Mouse (Mus musculus) gastrocnemius, postnatal 4 days (tissue): ENCODE results near the gene Fxyd7. TPM values are rescaled to one million over a fixed set of nuclear protein-coding genes. Genes with fewer than 3 reads are reported as not detected.

ENCODE experiments used
- DNase-seq, 2 experiments: peaks; one replicate each; pipeline ENCODE4 v3.0.0; 2021 to 2022; ENCODE audit warnings: low spot score in 2 of 2, mixed read lengths in 2 of 2
- microRNA-seq: library from miRNA; unstranded; fragments of <30 nt; microRNA quantifications from one replicate; pipeline ENCODE4 v1.2.0, GENCODE M21; 2021
- total RNA-seq, 2 experiments: library from RNA; stranded (reverse); gene quantifications; 2 replicates each; pipeline ENCODE4 v1.2.3; 2021

Gene Fxyd7
- total RNA-seq, 2 experiments from 2014 or later: 2.3 to 3.8 TPM

DNA sequence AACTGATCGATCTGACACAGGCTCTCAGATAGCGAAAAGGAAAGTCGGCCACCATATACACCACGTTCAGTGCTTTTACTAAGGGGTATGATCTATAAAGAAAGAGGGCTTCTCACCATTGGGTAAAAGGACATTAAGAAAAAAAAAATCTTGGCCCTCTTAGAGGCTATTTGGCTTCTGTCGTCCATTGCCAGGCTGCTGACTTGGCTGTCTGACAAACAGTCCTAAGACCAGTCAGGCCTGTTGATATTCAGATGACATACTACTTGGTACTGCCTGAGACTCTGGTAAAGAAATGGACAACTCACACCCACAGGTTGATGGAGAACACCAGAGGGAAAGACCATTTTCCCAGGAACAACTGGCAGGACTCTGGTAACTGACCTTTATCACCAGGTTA, 38.3 kb downstream of the Fxyd7 start:
- no peak for DNase-seq

DNA sequence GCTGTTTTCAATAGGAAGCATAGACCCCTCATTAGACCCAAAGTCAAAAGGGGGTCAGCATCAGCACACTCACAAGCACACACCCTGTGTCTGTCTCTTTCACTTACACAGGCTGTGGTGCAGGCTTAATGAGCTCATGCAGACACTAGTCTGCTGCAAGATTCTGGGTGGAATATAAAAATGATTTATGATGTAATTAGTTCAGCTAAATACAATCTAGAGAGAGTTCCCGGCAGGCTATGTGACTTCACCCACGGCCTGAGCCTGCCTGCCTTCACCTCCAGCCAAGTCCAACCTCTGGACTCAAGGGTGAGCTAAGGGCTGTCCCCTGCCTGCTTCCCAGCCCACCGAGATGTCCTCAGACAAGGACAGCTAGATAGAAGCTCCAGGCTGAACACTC, 42.4 kb downstream of the Fxyd7 start:
- DNase-seq: no peak

DNA sequence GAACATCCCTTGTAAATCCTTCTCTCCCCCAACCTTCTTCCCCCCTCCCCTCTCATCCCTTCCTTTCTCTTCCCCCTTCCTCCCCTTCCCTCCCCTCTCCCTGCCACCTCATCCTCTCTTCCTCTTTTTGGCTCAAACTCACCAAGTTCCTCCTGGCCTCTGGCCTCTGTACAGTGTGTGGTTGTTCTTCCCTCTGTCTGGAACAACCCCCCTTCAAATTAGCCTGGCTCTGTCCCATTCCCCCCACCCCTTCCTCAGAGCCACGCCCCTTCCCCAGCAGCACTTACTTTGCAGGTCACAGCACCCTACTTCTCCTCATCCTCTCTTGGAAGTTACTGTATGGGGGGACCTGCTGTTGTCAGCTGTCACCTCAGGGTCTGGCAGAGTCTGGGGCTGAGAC, 43.1 kb downstream of the Fxyd7 start:
- no peak for DNase-seq

DNA sequence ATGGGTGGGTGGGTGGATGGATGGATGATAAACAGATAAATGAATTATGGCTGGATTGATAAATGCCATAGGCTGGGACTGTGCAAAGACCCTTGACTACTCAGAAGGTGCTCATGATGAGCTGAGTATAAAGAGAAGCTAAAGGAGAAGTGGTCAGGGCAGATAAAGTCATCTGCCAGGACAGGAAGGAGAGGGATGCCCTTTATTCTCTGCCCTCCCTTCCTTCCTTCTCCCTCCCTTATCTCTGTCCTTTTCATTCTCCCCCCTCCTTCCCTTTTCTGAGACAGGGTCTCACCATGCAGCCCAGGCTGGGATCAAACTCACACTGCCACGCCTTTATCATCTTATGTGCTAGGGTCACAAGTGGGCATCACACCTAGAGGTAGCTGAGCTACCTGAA, 43.5 kb downstream of the Fxyd7 start:
- no peak for DNase-seq

DNA sequence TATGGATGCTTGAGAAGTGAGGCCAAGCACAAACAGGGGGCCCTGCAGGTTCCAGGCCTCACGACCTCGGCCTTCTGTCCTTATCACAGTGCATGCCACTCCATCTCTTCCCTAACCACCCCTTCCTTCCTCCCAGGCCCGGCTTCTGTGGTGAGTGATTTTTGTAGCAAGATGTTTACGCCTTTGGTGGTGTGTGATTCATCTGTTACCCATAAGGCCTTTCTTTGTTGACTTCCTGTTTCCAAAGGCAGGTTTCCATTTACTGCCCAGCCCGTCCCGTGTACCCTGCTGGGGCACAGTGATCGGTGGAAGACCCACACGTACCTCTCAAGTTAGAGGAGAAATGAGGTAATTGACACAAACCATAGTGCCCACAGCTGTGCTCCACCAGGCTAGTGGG, 48.6 kb downstream of the Fxyd7 start:
- DNase-seq: no peak

DNA sequence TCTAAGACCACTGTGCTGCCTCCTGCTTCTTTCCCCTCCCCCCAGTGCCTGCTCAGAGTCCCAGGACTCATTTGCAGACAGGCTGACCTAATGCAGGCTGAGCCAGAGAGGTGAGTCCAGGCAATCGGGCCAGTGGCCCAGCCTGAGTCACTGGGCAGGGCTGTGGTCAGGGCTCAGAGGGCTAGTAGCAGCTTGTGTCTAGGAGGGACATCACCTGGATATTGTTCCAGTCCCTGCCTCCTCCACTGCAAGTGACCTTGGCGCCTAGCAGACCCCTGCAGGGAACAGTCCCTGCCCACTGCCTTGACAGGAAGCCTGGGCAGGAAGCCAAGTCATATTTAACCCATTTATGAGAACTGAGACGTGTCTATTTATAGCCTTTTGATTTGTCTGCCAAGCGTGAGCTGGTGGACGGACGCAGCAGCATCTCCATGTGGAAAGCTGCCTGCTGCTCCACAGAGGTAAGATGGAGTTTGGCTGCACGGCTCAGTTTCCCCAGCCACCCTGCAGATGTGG, 50.7 kb downstream of the Fxyd7 start:
- DNase-seq: peak in 1 of 2 experiments; percentile 33

DNA sequence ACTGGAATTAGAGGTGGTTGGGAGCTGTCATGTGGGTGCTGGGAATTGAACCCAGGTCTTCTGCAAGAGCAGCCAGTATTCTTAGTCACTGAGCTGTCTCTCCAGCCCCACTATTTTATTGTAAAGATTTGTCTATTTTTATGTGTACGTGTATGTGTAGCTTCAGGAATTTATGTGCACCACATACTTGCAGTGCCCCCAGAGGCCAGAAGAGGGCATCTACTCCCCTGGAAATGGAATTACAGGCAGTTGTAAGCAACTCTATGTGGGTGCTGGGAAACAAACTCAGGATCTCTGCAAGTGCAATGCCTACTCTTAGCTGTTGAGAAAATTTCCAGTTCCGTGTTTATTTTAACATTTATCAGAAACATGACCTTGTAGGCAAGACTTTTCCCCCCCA, 54.8 kb downstream of the Fxyd7 start:
- DNase-seq: no peak

DNA sequence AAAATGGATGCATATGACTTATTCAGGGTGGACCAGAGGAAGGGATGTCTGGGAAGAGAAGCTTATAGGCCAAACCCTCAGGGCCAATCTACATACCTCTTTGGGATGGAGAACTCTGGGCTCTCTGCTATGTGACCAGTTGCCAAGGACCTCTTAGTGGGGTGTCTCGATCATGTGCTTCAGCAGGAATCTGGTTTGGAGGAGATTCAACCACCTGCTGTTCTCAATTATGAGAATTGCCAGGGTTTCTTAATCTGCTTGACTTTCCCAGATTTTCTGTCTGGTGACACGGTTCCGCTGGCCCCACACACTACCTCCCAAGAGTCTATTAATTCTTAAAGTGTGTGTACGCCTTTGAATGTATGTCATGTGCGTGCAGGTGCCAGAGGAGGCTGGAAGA, 57.3 kb downstream of the Fxyd7 start:
- no peak for DNase-seq

Small RNAs within 50 kb of the gene (microRNA-seq; reads per million reads assigned to microRNA genes)
- gene Mir7050: not detected

Other genes with a start within 250 kb of the Fxyd7 start
- gene Ffar2, start 227.7 kb downstream of the Fxyd7 start, total RNA-seq: 1 to 10 TPM; 1.8 to 2.5 TPM
- not detected for gene Ffar3, start 195.3 kb downstream of the Fxyd7 start, total RNA-seq
- not detected for gene Ffar1, start 189.9 kb downstream of the Fxyd7 start, total RNA-seq
- gene Cd22, start 171.1 kb downstream of the Fxyd7 start, total RNA-seq: under 1 TPM; 0.54 to 0.81 TPM
- 10 to 100 TPM; 11.8 to 12.3 TPM for gene Mag, start 136.6 kb downstream of the Fxyd7 start, total RNA-seq
- not detected for gene Hamp2, start 126.8 kb downstream of the Fxyd7 start, total RNA-seq
- gene Hamp, start 107.4 kb downstream of the Fxyd7 start, total RNA-seq: under 1 TPM in 1 of 2 experiments, not detected in 1; 0.78 TPM
- 10 to 100 TPM; 79.3 to 80.5 TPM for gene Usf2, start 94.7 kb downstream of the Fxyd7 start, total RNA-seq
- under 1 TPM; 0.74 to 0.75 TPM for gene Lsr, start 78.0 kb downstream of the Fxyd7 start, total RNA-seq
- under 1 TPM in 1 of 2 experiments, not detected in 1; 0.20 TPM for gene Fam187b, start 77.7 kb downstream of the Fxyd7 start, total RNA-seq
- 10 to 100 TPM; 21.2 to 23.0 TPM for gene Fxyd5, start 9.0 kb downstream of the Fxyd7 start, total RNA-seq
- 100 to 1,000 TPM; 587 to 732 TPM for gene Fxyd1, start 5.7 kb upstream of the Fxyd7 start, total RNA-seq
- 1 to 10 TPM; 7.9 to 9.6 TPM for gene Lgi4, start 7.9 kb upstream of the Fxyd7 start, total RNA-seq
- 1 to 10 TPM; 2.7 to 4.9 TPM for gene Fxyd3, start 25.2 kb upstream of the Fxyd7 start, total RNA-seq
- 1 to 10 TPM; 3.9 to 4.2 TPM for gene Hpn, start 63.8 kb upstream of the Fxyd7 start, total RNA-seq
- 10 to 100 TPM; 90.6 to 98.1 TPM for gene Scn1b, start 75.5 kb upstream of the Fxyd7 start, total RNA-seq
- gene Gramd1a, start 104.4 kb upstream of the Fxyd7 start, total RNA-seq: 10 to 100 TPM; 42.8 to 45.8 TPM
- gene Scgb2b2, start 239.0 kb upstream of the Fxyd7 start, total RNA-seq: not detected
- gene Scgb1b2, start 240.4 kb upstream of the Fxyd7 start, total RNA-seq: not detected